Mouse (Mus musculus) ES-E14 (cell line): ENCODE measurements around the gene Nrd1. TPM values are rescaled to one million over a fixed set of nuclear protein-coding genes. Genes with fewer than 3 reads are reported as not detected.

Experiments
- DNase-seq: peaks from one replicate; pipeline ENCODE4 v3.0.0-alpha.2; 2013; ENCODE audit warnings: low read depth, low spot score
- H3K27ac ChIP-seq: 2 replicates; pipeline ENCODE4 v1.5.1; 2012; ENCODE audit warnings: low read depth, mild to moderate bottlenecking, low read length, moderate library complexity, mixed read lengths; ENCODE audit not compliant: poor library complexity, insufficient read depth, severe bottlenecking
- H3K36me3 ChIP-seq: 2 replicates; pipeline ENCODE4 v1.6.1; 2012; ENCODE audit warnings: mild to moderate bottlenecking, low read length, moderate library complexity, mixed read lengths; ENCODE audit not compliant: control insufficient read depth, poor library complexity, insufficient read depth, severe bottlenecking
- H3K4me1 ChIP-seq, 2 experiments: fragments of 150-350 bp in 1 of 2; sonication (generic) in 1 of 2; 2 replicates each; pipeline ENCODE4 v1.6.1; 2012; ENCODE audit warnings: low read length in 2 of 2, mild to moderate bottlenecking in 1 of 2, mixed read lengths in 1 of 2; ENCODE audit not compliant: control insufficient read depth in 2 of 2, insufficient read depth in 2 of 2, poor library complexity in 1 of 2
- H3K4me3 ChIP-seq, 2 experiments: fragments of 150-350 bp in 1 of 2; sonication (generic) in 1 of 2; 2 replicates each; pipeline ENCODE4 v1.5.1; 2012; ENCODE audit warnings: low read length in 2 of 2, low read depth in 1 of 2, mild to moderate bottlenecking in 1 of 2, mixed read lengths in 1 of 2; ENCODE audit not compliant: insufficient read depth in 1 of 2, poor library complexity in 1 of 2, severe bottlenecking in 1 of 2
- H3K9ac ChIP-seq: 2 replicates; pipeline ENCODE4 v1.6.1; 2012; ENCODE audit warnings: low read depth, mild to moderate bottlenecking, low read length, mixed read lengths; ENCODE audit not compliant: poor library complexity, insufficient read depth, severe bottlenecking
- H3K9me3 ChIP-seq: fragments of 150-350 bp; sonication (generic); 2 replicates; pipeline ENCODE4 v1.6.1; 2012; ENCODE audit warnings: low read depth, mild to moderate bottlenecking, low read length; ENCODE audit not compliant: control insufficient read depth, insufficient read depth
- CHD2 ChIP-seq: IDR thresholded peaks from 2 replicates; pipeline ENCODE4 v1.6.1; 2014; ENCODE audit warnings: mild to moderate bottlenecking, low read depth, low read length, inconsistent platforms
- HCFC1 ChIP-seq: IDR thresholded peaks from 2 replicates; pipeline ENCODE4 v1.6.1; 2012; ENCODE audit warnings: low read length, inconsistent platforms, borderline replicate concordance; ENCODE audit not compliant: insufficient read depth
- MAFK ChIP-seq: IDR thresholded peaks from 2 replicates; pipeline ENCODE4 v1.6.1; 2014; ENCODE audit warnings: mild to moderate bottlenecking, low read depth, low read length, inconsistent platforms; ENCODE audit not compliant: insufficient read depth
- ZC3H11A ChIP-seq: IDR thresholded peaks from 2 replicates; pipeline ENCODE4 v1.6.1; 2012; ENCODE audit warnings: low read depth, mild to moderate bottlenecking, inconsistent platforms, low read length, borderline replicate concordance
- ZNF384 ChIP-seq: IDR thresholded peaks from 2 replicates; pipeline ENCODE4 v1.6.1; 2012; ENCODE audit warnings: low read depth, low read length, inconsistent platforms
- in situ Hi-C, 2 experiments: fragments of 600-800 bp; cut with MboI; formaldehyde crosslinking; loops; one replicate each; pipeline ENCODE4 v1.15.1; 2025; ENCODE audit warnings: low sequenced_read_pairs in 2 of 2, inconsistent platforms in 1 of 2; ENCODE audit not compliant: unreplicated experiment in 2 of 2
- total RNA-seq: library from RNA; depleted of rRNA; stranded (reverse); fragments of 300-350 nt; gene quantifications from 2 replicates; pipeline ENCODE4 v1.2.3, GENCODE M21; 2012

Nrd1 gene
- total RNA-seq, 1 experiment = 53.9 TPM

- in situ Hi-C loops = no loop called here
- Histone ChIP-seq H3K9me3 (no peaks in the 10 kb centered on the region), H3K4me1 (peaks cover 5 to 19% of the 10 kb centered on the region in 2 experiments; a peak in 2 of 4 replicates), H3K9ac (no peak overlapping the region), H3K36me3 (no peaks in the 10 kb centered on the region), H3K4me3 (no peak overlapping the region), H3K27ac (no peak overlapping the region)
- no peak for DNase-seq
- TF ChIP-seq MAFK = no peak
- TF ChIP-seq HCFC1 = no peak
- no peak for TF ChIP-seq CHD2
- TF ChIP-seq ZC3H11A = no peak
- no peak for TF ChIP-seq ZNF384
Observed at GRCm38 (mm10) chr4:108991811-108992210, 8.6 kb upstream of the Nrd1 start.

GRCm38 (mm10) chr4:108992978-108993377 lies 7.5 kb upstream of the Nrd1 start:
- DNase-seq = no peak
- Histone ChIP-seq H3K36me3 (no peaks in the 10 kb centered on the region), H3K9me3 (no peaks in the 10 kb centered on the region), H3K27ac (no peak overlapping the region), H3K9ac (no peak overlapping the region), H3K4me1 (peaks cover 5 to 13% of the 10 kb centered on the region in 2 experiments; a peak in 2 of 4 replicates), H3K4me3 (no peak overlapping the region)
- in situ Hi-C loops = no loop called here
- no peak for TF ChIP-seq CHD2
- no peak for TF ChIP-seq ZC3H11A
- no peak for TF ChIP-seq MAFK
- no peak for TF ChIP-seq ZNF384
- no peak for TF ChIP-seq HCFC1

- no peak for DNase-seq
- Histone ChIP-seq H3K4me1 (0 out of 4 replicates have a peak, but pooled peaks cover 0 to 2% of the 10 kb centered on the region in 2 experiments), H3K27ac (no peak overlapping the region), H3K4me3 (peak overlapping the region; percentile 75 to 91), H3K9me3 (no peaks in the 10 kb centered on the region), H3K36me3 (no peaks in the 10 kb centered on the region), H3K9ac (peak overlapping the region; percentile 91)
- in situ Hi-C loops = no loop called here
- TF ChIP-seq HCFC1 (no peak), ZC3H11A (no peak), MAFK (no peak), ZNF384 (no peak), CHD2 (no peak)
Observed at GRCm38 (mm10) chr4:109000961-109001360, 506 bp downstream of the Nrd1 start.

GRCm38 (mm10) chr4:109008046-109008445 lies 7.6 kb downstream of the Nrd1 start:
- H3K4me1 ChIP-seq = peaks cover 0 to 2% of the 10 kb centered on the region in 2 experiments; a peak in 1 of 4 replicates
- H3K27ac ChIP-seq = no peak overlapping the region
- TF ChIP-seq ZNF384 (no peak), HCFC1 (no peak), MAFK (no peak), CHD2 (no peak), ZC3H11A (no peak)
- H3K4me3 ChIP-seq = no peak overlapping the region
- in situ Hi-C loops = no loop called here
- DNase-seq = no peak
- no peaks in the 10 kb centered on the region for H3K36me3 ChIP-seq
- no peak overlapping the region for H3K9ac ChIP-seq
- no peaks in the 10 kb centered on the region for H3K9me3 ChIP-seq

- TF ChIP-seq MAFK (no peak), HCFC1 (no peak), ZC3H11A (no peak), ZNF384 (no peak), CHD2 (no peak)
- H3K9ac ChIP-seq = no peak overlapping the region
- no peak for DNase-seq
- peaks cover 2% of the 10 kb centered on the region; the same call in 1 of the 2 replicates for H3K36me3 ChIP-seq
- H3K9me3 ChIP-seq = no peaks in the 10 kb centered on the region
- in situ Hi-C loops = no loop called here
- no peak overlapping the region for H3K4me3 ChIP-seq
- H3K4me1 ChIP-seq = peaks cover 0 to 2% of the 10 kb centered on the region in 2 experiments; a peak in 1 of 4 replicates
- no peak overlapping the region for H3K27ac ChIP-seq
Observed at GRCm38 (mm10) chr4:109014091-109014490, 13.6 kb downstream of the Nrd1 start.
